Comparison of ENCODE assay signal across 28 mouse cellular contexts in the genomic region with DNA sequence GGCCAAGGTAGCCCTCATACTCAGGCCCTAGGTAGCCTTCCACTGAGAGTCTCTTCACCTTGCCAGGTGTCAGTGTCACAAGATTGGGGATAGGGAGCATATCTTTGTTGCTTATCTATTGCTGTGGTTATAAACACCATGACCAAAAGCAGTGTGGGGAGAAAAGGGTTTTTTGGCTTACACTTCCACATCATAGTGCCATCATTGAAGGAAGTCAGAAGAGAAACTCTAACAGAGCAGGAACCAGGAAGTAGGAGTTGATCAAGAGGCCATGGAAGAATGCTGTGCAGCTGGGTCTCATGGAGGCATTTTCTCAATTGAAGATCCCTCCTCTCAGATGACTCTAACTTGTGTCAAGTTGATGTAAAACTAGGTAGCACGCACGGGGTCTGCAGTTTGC. TPM values are rescaled to one million over a fixed set of nuclear protein-coding genes. Genes with fewer than 3 reads are reported as not detected.
DNase-seq lines count a peak whose midpoint lies in the region; ATAC-seq and TF ChIP-seq lines count a peak whose summit lies in the region.
"Had no signal": no experiment of that assay in that cellular context is flagged by ENCODE, and none has a peak within 500 bp of the region (broad histone marks: within the 10 kb centered on the region; RNA-seq: fewer than 3 reads in every experiment).

No protein-coding gene starts in this region.

- WGBS in intestine, postnatal 0 days = 97% methylated on average over 2 of the region's 2 CpGs
- WGBS in intestine, embryonic 15.5 days = 97% methylated on average over 2 of the region's 2 CpGs
- WGBS in midbrain, embryonic 11.5 days = 100% methylated on average over 2 of the region's 2 CpGs
- 96% methylated on average over 2 of the region's 2 CpGs for WGBS in midbrain, embryonic 16.5 days
- 96% methylated on average over 2 of the region's 2 CpGs for WGBS in macrophage (ENCODE audit: missing documents)

- H3K4me2 ChIP-seq in intestine, postnatal 0 days (replicated peaks; ENCODE audit: low read depth) = no peak overlapping the region
- H3K4me2 ChIP-seq in intestine, embryonic 15.5 days (replicated peaks) = no peak overlapping the region
- H3K4me2 ChIP-seq in midbrain, embryonic 11.5 days = no peak overlapping the region
- no peak overlapping the region for H3K4me2 ChIP-seq in midbrain, embryonic 16.5 days (ENCODE audit: low read length)
- H3K4me2 ChIP-seq: embryonic facial prominence, embryonic 13.5 days; embryonic facial prominence, embryonic 15.5 days; forebrain, embryonic 12.5 days had no signal

- no peaks in the 10 kb centered on the region for H3K4me1 ChIP-seq in intestine, postnatal 0 days (replicated peaks; ENCODE audit: control insufficient read depth, insufficient read depth, low read length)
- no peaks in the 10 kb centered on the region for H3K4me1 ChIP-seq in intestine, embryonic 15.5 days (replicated peaks)
- H3K4me1 ChIP-seq in midbrain, embryonic 11.5 days (ENCODE audit: control insufficient read depth, insufficient read depth, low read length) = no peaks in the 10 kb centered on the region
- H3K4me1 ChIP-seq in midbrain, embryonic 16.5 days (ENCODE audit: control insufficient read depth, insufficient read depth, low read length) = no peaks in the 10 kb centered on the region
- H3K4me1 ChIP-seq in megakaryocyte, embryonic 14.5 days = peaks cover 35% of the 10 kb centered on the region
- H3K4me1 ChIP-seq: embryonic facial prominence, embryonic 13.5 days; embryonic facial prominence, embryonic 15.5 days; forebrain, embryonic 10.5 days; forebrain, embryonic 12.5 days had no signal

- H3K36me3 ChIP-seq in intestine, postnatal 0 days (ENCODE audit: control insufficient read depth, insufficient read depth) = peaks cover 68% of the 10 kb centered on the region
- H3K36me3 ChIP-seq in intestine, embryonic 15.5 days = peaks cover 31% of the 10 kb centered on the region
- peaks cover 22% of the 10 kb centered on the region for H3K36me3 ChIP-seq in midbrain, embryonic 11.5 days (ENCODE audit: control insufficient read depth, insufficient read depth, low read length)
- peaks cover 40% of the 10 kb centered on the region for H3K36me3 ChIP-seq in midbrain, embryonic 16.5 days (ENCODE audit: control insufficient read depth, insufficient read depth, low read length)
- H3K36me3 ChIP-seq in macrophage (ENCODE audit: inconsistent target) = peaks cover 55% of the 10 kb centered on the region
- H3K36me3 ChIP-seq in megakaryocyte, embryonic 14.5 days (replicated peaks; ENCODE audit: low read length) = peaks cover 83% of the 10 kb centered on the region

- no peak for TF ChIP-seq CTCF in intestine, postnatal 0 days (IDR thresholded peaks at IDR 0.05; ENCODE audit: low read depth)

- 0 out of 2 replicates have a peak overlapping the region, but pooled peaks have one; percentile 28 for H3K27ac ChIP-seq in intestine, postnatal 0 days (ENCODE audit: low read depth, low read length)
- no peak overlapping the region for H3K27ac ChIP-seq in intestine, embryonic 15.5 days
- no peak overlapping the region for H3K27ac ChIP-seq in midbrain, embryonic 11.5 days (ENCODE audit: low read depth, low read length)
- H3K27ac ChIP-seq in midbrain, embryonic 16.5 days (ENCODE audit: low read length) = no peak overlapping the region
- peak overlapping the region; percentile 13; the same call in 1 of the 2 replicates for H3K27ac ChIP-seq in macrophage
- H3K27ac ChIP-seq: embryonic facial prominence, embryonic 13.5 days; embryonic facial prominence, embryonic 15.5 days; forebrain, embryonic 10.5 days; forebrain, embryonic 12.5 days had no signal

- H3K9me3 ChIP-seq in intestine, postnatal 0 days (ENCODE audit: control insufficient read depth) = no peaks in the 10 kb centered on the region
- no peaks in the 10 kb centered on the region for H3K9me3 ChIP-seq in intestine, embryonic 15.5 days
- no peaks in the 10 kb centered on the region for H3K9me3 ChIP-seq in midbrain, embryonic 11.5 days (ENCODE audit: control insufficient read depth, low read length)
- H3K9me3 ChIP-seq in midbrain, embryonic 16.5 days (replicated peaks; ENCODE audit: control insufficient read depth, low read length, poor library complexity, severe bottlenecking) = no peaks in the 10 kb centered on the region
- H3K9me3 ChIP-seq in megakaryocyte, embryonic 14.5 days = no peaks in the 10 kb centered on the region
- H3K9me3 ChIP-seq: embryonic facial prominence, embryonic 13.5 days; embryonic facial prominence, embryonic 15.5 days; forebrain, embryonic 10.5 days; forebrain, embryonic 12.5 days; G1E had no signal

- H3K79me2 ChIP-seq in macrophage (ENCODE audit: inconsistent target) = no peaks in the 10 kb centered on the region

- ATAC-seq in intestine, postnatal 0 days = no peak
- ATAC-seq in intestine, embryonic 15.5 days = no peak
- no peak for ATAC-seq in midbrain, embryonic 11.5 days (ENCODE audit: low FRiP score)
- ATAC-seq in midbrain, embryonic 16.5 days = no peak
- ATAC-seq: CD4-positive, CD25-positive, alpha-beta regulatory T cell, adult 4 months; forebrain, embryonic 14.5 days; forebrain, embryonic 16.5 days had no signal

- no peak overlapping the region for H3K4me3 ChIP-seq in intestine, postnatal 0 days (ENCODE audit: low read depth, low read length)
- no peak overlapping the region for H3K4me3 ChIP-seq in intestine, embryonic 15.5 days (replicated peaks)
- no peak overlapping the region for H3K4me3 ChIP-seq in midbrain, embryonic 11.5 days (ENCODE audit: low read depth, low read length)
- H3K4me3 ChIP-seq in midbrain, embryonic 16.5 days (ENCODE audit: low read depth, low read length) = no peak overlapping the region
- no peak overlapping the region for H3K4me3 ChIP-seq in macrophage (ENCODE audit: inconsistent target)
- H3K4me3 ChIP-seq in megakaryocyte, embryonic 14.5 days (replicated peaks) = peak overlapping the region; percentile 46
- H3K4me3 ChIP-seq: embryonic facial prominence, embryonic 13.5 days; embryonic facial prominence, embryonic 15.5 days; erythroblast, embryonic 14.5 days; forebrain, embryonic 10.5 days; forebrain, embryonic 12.5 days had no signal

- no peak overlapping the region for H3K9ac ChIP-seq in intestine, postnatal 0 days (ENCODE audit: low read depth, low read length)
- no peak overlapping the region for H3K9ac ChIP-seq in intestine, embryonic 15.5 days
- H3K9ac ChIP-seq in midbrain, embryonic 11.5 days (ENCODE audit: low read length) = no peak overlapping the region
- no peak overlapping the region for H3K9ac ChIP-seq in midbrain, embryonic 16.5 days (ENCODE audit: low read depth, low read length)
- H3K9ac ChIP-seq: embryonic facial prominence, embryonic 13.5 days; embryonic facial prominence, embryonic 15.5 days; forebrain, embryonic 12.5 days had no signal

- H3K27me3 ChIP-seq in intestine, postnatal 0 days (replicated peaks; ENCODE audit: control insufficient read depth, insufficient read depth, low read length) = no peaks in the 10 kb centered on the region
- H3K27me3 ChIP-seq in intestine, embryonic 15.5 days (replicated peaks) = no peaks in the 10 kb centered on the region
- no peaks in the 10 kb centered on the region for H3K27me3 ChIP-seq in midbrain, embryonic 11.5 days (ENCODE audit: control insufficient read depth, insufficient read depth, low read length)
- no peaks in the 10 kb centered on the region for H3K27me3 ChIP-seq in midbrain, embryonic 16.5 days (ENCODE audit: control insufficient read depth, insufficient read depth, low read depth, low read length)
- no peaks in the 10 kb centered on the region for H3K27me3 ChIP-seq in megakaryocyte, embryonic 14.5 days (replicated peaks)
- H3K27me3 ChIP-seq: CH12.LX; embryonic facial prominence, embryonic 13.5 days; embryonic facial prominence, embryonic 15.5 days; forebrain, embryonic 12.5 days had no signal

- DNase-seq in midbrain, embryonic 11.5 days (ENCODE audit: low spot score, missing footprints) = peak; percentile 44
- no peak for DNase-seq in left cerebral cortex, adult 11 months (ENCODE audit: low spot score)
- no peak for DNase-seq in thymus, postnatal 14 days
- DNase-seq: adrenal gland, adult 2 months; adrenal gland, postnatal 10 days; adrenal gland, postnatal 25 days; B cell, adult 2 months; cerebellum, adult 11-12 months; cerebellum, adult 2 months; cerebellum, adult 9-10 months; cerebellum, postnatal 14 days; cerebellum, postnatal 36 days; embryo, embryonic 11 days had no signal

RNA-seq across cellular contexts. Expression of gene Tspyl3, which starts 17.1 kb away (rescaled TPM):
- 3.5 and 3.6 TPM in 2 replicates for polyA plus RNA-seq in intestine, postnatal 0 days (2015; fragmentation: Nextera tagmentation; extraction: Ambion mirVana)
- polyA plus RNA-seq in intestine, embryonic 15.5 days (2015; fragmentation: Nextera tagmentation; extraction: Ambion mirVana) = 10.3 and 11.4 TPM in 2 replicates
- 6.2 and 6.6 TPM in 2 replicates for polyA plus RNA-seq in midbrain, embryonic 11.5 days (2014; fragmentation: Nextera tagmentation; extraction: Ambion mirVana)
- polyA plus RNA-seq in midbrain, embryonic 16.5 days (2015; fragmentation: Nextera tagmentation; extraction: Ambion mirVana) = 50.3 and 57.1 TPM in 2 replicates
- 1 to 10 TPM; 2.0 to 8.6 (median 4.8) TPM for total RNA-seq in macrophage (2018; cell fraction: chromatin; rRNA removed)
- total RNA-seq in macrophage (2018; cell fraction: cytosol; rRNA removed) = 1 to 10 TPM; 3.9 to 7.4 (median 5.7) TPM
- total RNA-seq in macrophage (2018; cell fraction: nucleus; rRNA removed) = 10 to 100 TPM in 5 of 26 experiments, 1 to 10 TPM in 21; 3.1 to 13.7 (median 7.6) TPM
- polyA plus RNA-seq in macrophage (2018) = 3.4 to 5.4 TPM (median 4.4 TPM) in 3 replicates
- polyA plus RNA-seq in megakaryocyte, embryonic 14.5 days (2012; ENCODE audit: insufficient read depth, low replicate concordance) = 3.3 and 3.6 TPM in 2 replicates

RNA-seq across cellular contexts. Expression of gene Plagl2, which starts 33.1 kb away (rescaled TPM):
- 54.4 and 55.4 TPM in 2 replicates for polyA plus RNA-seq in intestine, postnatal 0 days (2015; fragmentation: Nextera tagmentation; extraction: Ambion mirVana)
- 46.8 and 48.0 TPM in 2 replicates for polyA plus RNA-seq in intestine, embryonic 15.5 days (2015; fragmentation: Nextera tagmentation; extraction: Ambion mirVana)
- 31.5 and 35.3 TPM in 2 replicates for polyA plus RNA-seq in midbrain, embryonic 11.5 days (2014; fragmentation: Nextera tagmentation; extraction: Ambion mirVana)
- 5.2 and 5.4 TPM in 2 replicates for polyA plus RNA-seq in midbrain, embryonic 16.5 days (2015; fragmentation: Nextera tagmentation; extraction: Ambion mirVana)
- total RNA-seq in macrophage (2018; cell fraction: chromatin; rRNA removed) = 100 to 1,000 TPM in 9 of 26 experiments, 10 to 100 TPM in 17; 29.9 to 167 (median 78.6) TPM
- 100 to 1,000 TPM in 5 of 26 experiments, 10 to 100 TPM in 21; 40.4 to 182 (median 83.3) TPM for total RNA-seq in macrophage (2018; cell fraction: cytosol; rRNA removed)
- total RNA-seq in macrophage (2018; cell fraction: nucleus; rRNA removed) = 100 to 1,000 TPM in 17 of 26 experiments, 10 to 100 TPM in 9; 53.5 to 249 (median 123) TPM
- 26.7 to 29.5 TPM (median 28.6 TPM) in 3 replicates for polyA plus RNA-seq in macrophage (2018)
- 5.7 and 6.8 TPM in 2 replicates for polyA plus RNA-seq in megakaryocyte, embryonic 14.5 days (2012; ENCODE audit: insufficient read depth, low replicate concordance)

RNA-seq across cellular contexts. Expression of gene Pofut1, which starts 33.2 kb away (rescaled TPM):
- 7.5 and 10.5 TPM in 2 replicates for polyA plus RNA-seq in intestine, postnatal 0 days (2015; fragmentation: Nextera tagmentation; extraction: Ambion mirVana)
- polyA plus RNA-seq in intestine, embryonic 15.5 days (2015; fragmentation: Nextera tagmentation; extraction: Ambion mirVana) = 11.7 and 12.1 TPM in 2 replicates
- 6.4 and 7.2 TPM in 2 replicates for polyA plus RNA-seq in midbrain, embryonic 11.5 days (2014; fragmentation: Nextera tagmentation; extraction: Ambion mirVana)
- 5.2 and 6.4 TPM in 2 replicates for polyA plus RNA-seq in midbrain, embryonic 16.5 days (2015; fragmentation: Nextera tagmentation; extraction: Ambion mirVana)
- total RNA-seq in macrophage (2018; cell fraction: chromatin; rRNA removed) = 100 to 1,000 TPM in 10 of 26 experiments, 10 to 100 TPM in 16; 60.8 to 135 (median 92.8) TPM
- total RNA-seq in macrophage (2018; cell fraction: cytosol; rRNA removed) = 10 to 100 TPM; 13.1 to 32.3 (median 19.1) TPM
- 100 to 1,000 TPM in 1 of 26 experiments, 10 to 100 TPM in 25; 46.0 to 110 (median 70.7) TPM for total RNA-seq in macrophage (2018; cell fraction: nucleus; rRNA removed)
- polyA plus RNA-seq in macrophage (2018) = 10.7 to 19.5 TPM (median 16.7 TPM) in 3 replicates
- polyA plus RNA-seq in megakaryocyte, embryonic 14.5 days (2012; ENCODE audit: insufficient read depth, low replicate concordance) = 2.1 and 3.0 TPM in 2 replicates

RNA-seq across cellular contexts. Expression of gene Tm9sf4, which starts 47.0 kb away (rescaled TPM):
- polyA plus RNA-seq in intestine, postnatal 0 days (2015; fragmentation: Nextera tagmentation; extraction: Ambion mirVana) = 64.7 and 68.3 TPM in 2 replicates
- polyA plus RNA-seq in intestine, embryonic 15.5 days (2015; fragmentation: Nextera tagmentation; extraction: Ambion mirVana) = 82.5 and 84.9 TPM in 2 replicates
- 80.9 and 85.9 TPM in 2 replicates for polyA plus RNA-seq in midbrain, embryonic 11.5 days (2014; fragmentation: Nextera tagmentation; extraction: Ambion mirVana)
- polyA plus RNA-seq in midbrain, embryonic 16.5 days (2015; fragmentation: Nextera tagmentation; extraction: Ambion mirVana) = 84.4 and 85.8 TPM in 2 replicates
- total RNA-seq in macrophage (2018; cell fraction: chromatin; rRNA removed) = 100 to 1,000 TPM; 206 to 532 (median 312) TPM
- total RNA-seq in macrophage (2018; cell fraction: cytosol; rRNA removed) = 100 to 1,000 TPM; 104 to 167 (median 140) TPM
- total RNA-seq in macrophage (2018; cell fraction: nucleus; rRNA removed) = 100 to 1,000 TPM; 197 to 420 (median 240) TPM
- polyA plus RNA-seq in macrophage (2018) = 93.5 to 244 TPM (median 125 TPM) in 3 replicates
- polyA plus RNA-seq in megakaryocyte, embryonic 14.5 days (2012; ENCODE audit: insufficient read depth, low replicate concordance) = 23.8 and 32.4 TPM in 2 replicates

Comparison
In these comparisons a context has a peak if more than half of its experiments do, and no peak if none do; other contexts are left out.
1. H3K27ac ChIP-seq: peak in intestine, postnatal 0 days (single experiment) and macrophage (single experiment); none in intestine, embryonic 15.5 days (single experiment), midbrain, embryonic 11.5 days (single experiment) and midbrain, embryonic 16.5 days (single experiment).